Comparison of ENCODE assay signal across 7 mouse cellular contexts in genomic region chr8:9233326-9233919, GRCm38 (mm10).
DNase-seq lines count a peak whose midpoint lies in the region; ATAC-seq lines count a peak whose summit lies in the region.

No protein-coding gene starts in this region.

- H3K4me1 ChIP-seq in limb, embryonic 11.5 days (ENCODE audit: control insufficient read depth, insufficient read depth, low read length) = no peaks in the 10 kb centered on the region
- no peaks in the 10 kb centered on the region for H3K4me1 ChIP-seq in stomach, embryonic 14.5 days (ENCODE audit: control insufficient read depth, insufficient read depth, low read length)

- H3K4me3 ChIP-seq in limb, embryonic 11.5 days (ENCODE audit: low read depth, low read length) = no peak overlapping the region
- H3K4me3 ChIP-seq in stomach, embryonic 14.5 days (ENCODE audit: low read depth, low read length) = no peak overlapping the region

- peak; percentile 97 for ATAC-seq in common myeloid progenitor, adult 5-6 weeks (replicated peaks; ENCODE audit: low read depth, poor library complexity, severe bottlenecking)
- ATAC-seq in limb, embryonic 11.5 days (ENCODE audit: insufficient number of reproducible peaks, low FRiP score, low TSS enrichment, low read depth) = peak; percentile 82
- peak; percentile 62 for ATAC-seq in stomach, embryonic 14.5 days (ENCODE audit: insufficient number of reproducible peaks, insufficient read depth, low FRiP score, low read depth)

- peak; percentile 63 for DNase-seq in adrenal gland, adult 8-10 months
- DNase-seq in gastrocnemius, postnatal 14 days = peak; percentile 79
- DNase-seq in kidney, adult 8-10 months = peak; percentile 67 to 88
- DNase-seq in limb, embryonic 11.5 days (ENCODE audit: low spot score) = peak; percentile 94
- DNase-seq in naive thymus-derived CD4-positive, alpha-beta T cell, adult 2 months (ENCODE audit: low read depth) = peak; percentile 35

- 4% methylated on average over 12 of the region's 12 CpGs for WGBS in limb, embryonic 11.5 days
- WGBS in stomach, embryonic 14.5 days = 3% methylated on average over 12 of the region's 12 CpGs

- no peak overlapping the region for H3K4me2 ChIP-seq in limb, embryonic 11.5 days (ENCODE audit: low read depth, severe bottlenecking)
- H3K4me2 ChIP-seq in stomach, embryonic 14.5 days (replicated peaks; ENCODE audit: low read depth, low read length) = no peak overlapping the region

- H3K36me3 ChIP-seq in limb, embryonic 11.5 days (ENCODE audit: control insufficient read depth, insufficient read depth, low read length) = no peaks in the 10 kb centered on the region
- no peaks in the 10 kb centered on the region for H3K36me3 ChIP-seq in stomach, embryonic 14.5 days (ENCODE audit: control insufficient read depth, insufficient read depth, low read length)

- H3K27ac ChIP-seq in limb, embryonic 11.5 days (replicated peaks; ENCODE audit: low read depth, low read length) = no peak overlapping the region
- H3K27ac ChIP-seq in stomach, embryonic 14.5 days (ENCODE audit: low read length) = no peak overlapping the region

- no peak overlapping the region for H3K9ac ChIP-seq in limb, embryonic 11.5 days (ENCODE audit: low read length)
- H3K9ac ChIP-seq in stomach, embryonic 14.5 days (replicated peaks; ENCODE audit: low read depth, low read length) = no peak overlapping the region

- no peaks in the 10 kb centered on the region for H3K9me3 ChIP-seq in limb, embryonic 11.5 days (ENCODE audit: control insufficient read depth, low read length)
- no peaks in the 10 kb centered on the region for H3K9me3 ChIP-seq in stomach, embryonic 14.5 days (ENCODE audit: control insufficient read depth, low read depth, low read length)

- intact Hi-C loops in gastrocnemius, postnatal 14 days (cut with DNase I; ENCODE audit: low total_unique reads) = loop anchor here (5.0 kb wide), 1 partner anchor 699 kb away; no protein-coding TSS in a partner anchor

- no peaks in the 10 kb centered on the region for H3K27me3 ChIP-seq in limb, embryonic 11.5 days (ENCODE audit: control insufficient read depth, insufficient read depth, low read length)
- H3K27me3 ChIP-seq in stomach, embryonic 14.5 days (ENCODE audit: control insufficient read depth, insufficient read depth, low read length) = no peaks in the 10 kb centered on the region

Comparison
In these comparisons a context has a peak if more than half of its experiments do, and no peak if none do; other contexts are left out.
1. DNase-seq: peak in every context shown above with its lines; median percentile 94 in limb, embryonic 11.5 days; 79 in gastrocnemius, postnatal 14 days; 78 in kidney, adult 8-10 months; 63 in adrenal gland, adult 8-10 months; 35 in naive thymus-derived CD4-positive, alpha-beta T cell, adult 2 months.